Mouse (Mus musculus) C2C12 (cell line): ENCODE results near the gene Cyp26b1.

Experiments used
- CEBPB ChIP-seq: IDR thresholded peaks from one replicate; pipeline ENCODE4 v1.6.1; 2011; ENCODE audit warnings: low read depth, mild to moderate bottlenecking, control low read depth, moderate library complexity
- CTCF ChIP-seq: IDR thresholded peaks from one replicate; pipeline ENCODE4 v1.5.1; 2011; ENCODE audit not compliant: control insufficient read depth, insufficient read depth, insufficient read length
- FOSL1 ChIP-seq: IDR thresholded peaks from one replicate; pipeline ENCODE4 v1.8.0; 2011; ENCODE audit warnings: mild to moderate bottlenecking, low read length; ENCODE audit not compliant: poor library complexity, insufficient read depth, severe bottlenecking
- MAX ChIP-seq: IDR thresholded peaks from one replicate; pipeline ENCODE4 v1.6.1; 2011; ENCODE audit warnings: mild to moderate bottlenecking, control low read depth
- MYOD1 ChIP-seq: IDR thresholded peaks from one replicate; pipeline ENCODE4 v1.6.1; 2011; ENCODE audit warnings: low read depth; ENCODE audit not compliant: control insufficient read depth, insufficient read length
- MYOG ChIP-seq: IDR thresholded peaks from one replicate; pipeline ENCODE4 v1.6.1; 2011; ENCODE audit not compliant: control insufficient read depth, insufficient read length; ENCODE audit errors: extremely low read depth

DNA sequence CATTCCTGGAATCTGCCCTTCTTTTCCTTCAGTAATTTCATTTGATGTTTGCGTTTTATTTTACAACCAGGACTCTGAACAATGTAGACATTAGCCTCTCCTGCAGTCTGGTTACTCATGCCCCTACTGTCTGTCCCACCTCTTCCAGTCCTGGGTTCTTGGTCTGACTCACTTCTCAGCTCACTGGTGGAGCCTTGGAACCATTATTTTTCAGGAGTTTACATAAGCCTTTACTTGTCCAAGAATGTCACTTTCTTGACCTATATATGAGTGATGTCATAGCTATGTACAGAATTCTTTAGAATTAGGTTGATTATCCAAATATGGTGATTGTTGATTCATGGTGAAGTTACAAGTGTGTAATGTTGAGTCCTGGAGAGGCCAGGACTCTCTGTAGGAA lies 32.5 kb downstream of the Cyp26b1 start:
- TF ChIP-seq MAX (no peak), CTCF (no peak), CEBPB (no peak), MYOD1 (no peak), MYOG (no peak), FOSL1 (no peak)
